Mouse (Mus musculus): Measurements from ENCODE around the gene Psme3. TPM values are rescaled to one million over a fixed set of nuclear protein-coding genes. Genes with fewer than 3 reads are reported as not detected.
"Not testable (repeated sequence)": the region's sequence is repeated elsewhere in the genome, so short reads cannot be mapped to it uniquely, and the experiment has no call there.

The Psme3 gene
- polyA plus RNA-seq, 1 experiment from 2014 or later, result 189 TPM

GRCm38 (mm10) chr11:101324763-101325162 lies 8.8 kb downstream of the Psme3 start, which contains the start of gene Aoc2:
Gene Aoc2, plus strand, starts transcription at chr11:101325063.
- Histone ChIP-seq H3K4me1 (replicated peaks; ENCODE audit: control insufficient read depth, insufficient read depth, low read length) (no peaks in the 10 kb centered on the region), H3K4me2 (ENCODE audit: low read depth, low read length, severe bottlenecking) (no peak within 1 kb of the TSS), H3K36me3 (ENCODE audit: control insufficient read depth, insufficient read depth, low read length) (peaks cover 9% of the 10 kb centered on the region; the same call in 1 of the 2 replicates), H3K27me3 (ENCODE audit: control insufficient read depth, insufficient read depth, low read length) (no peaks in the 10 kb centered on the region), H3K9ac (ENCODE audit: low read length) (no peak within 1 kb of the TSS), H3K27ac (ENCODE audit: low read depth, low read length) (no peak within 1 kb of the TSS), H3K9me3 (ENCODE audit: control insufficient read depth, low read length) (no peaks in the 10 kb centered on the region), H3K4me3 (ENCODE audit: low read depth, low read length) (no peak within 1 kb of the TSS)
- 95% methylated on average over 5 of the region's 5 CpGs for WGBS
- ATAC-seq (replicated peaks; ENCODE audit: low FRiP score), result no peak
- no peak for DNase-seq (ENCODE audit: low spot score)

- not testable (repeated sequence) for H3K27me3 ChIP-seq (ENCODE audit: control insufficient read depth, insufficient read depth, low read length); H3K4me3 ChIP-seq (ENCODE audit: low read depth, low read length); H3K4me1 ChIP-seq (replicated peaks; ENCODE audit: control insufficient read depth, insufficient read depth, low read length); ATAC-seq (replicated peaks; ENCODE audit: low FRiP score); H3K4me2 ChIP-seq (ENCODE audit: low read depth, low read length, severe bottlenecking); H3K36me3 ChIP-seq (ENCODE audit: control insufficient read depth, insufficient read depth, low read length); H3K9me3 ChIP-seq (ENCODE audit: control insufficient read depth, low read length); H3K9ac ChIP-seq (ENCODE audit: low read length); H3K27ac ChIP-seq (ENCODE audit: low read depth, low read length); DNase-seq (ENCODE audit: low spot score)
- 95% methylated on average over 11 of the region's 11 CpGs for WGBS
Observed at GRCm38 (mm10) chr11:101325201-101325600, 9.2 kb downstream of the Psme3 start.

GRCm38 (mm10) chr11:101326147-101326546 lies 10.1 kb downstream of the Psme3 start:
- Histone ChIP-seq H3K4me3 (ENCODE audit: low read depth, low read length) (no peak overlapping the region), H3K27ac (ENCODE audit: low read depth, low read length) (no peak overlapping the region), H3K27me3 (ENCODE audit: control insufficient read depth, insufficient read depth, low read length) (no peaks in the 10 kb centered on the region), H3K4me2 (ENCODE audit: low read depth, low read length, severe bottlenecking) (no peak overlapping the region), H3K9me3 (ENCODE audit: control insufficient read depth, low read length) (no peaks in the 10 kb centered on the region), H3K4me1 (replicated peaks; ENCODE audit: control insufficient read depth, insufficient read depth, low read length) (no peaks in the 10 kb centered on the region), H3K36me3 (ENCODE audit: control insufficient read depth, insufficient read depth, low read length) (peaks cover 3% of the 10 kb centered on the region; the same call in 1 of the 2 replicates), H3K9ac (ENCODE audit: low read length) (no peak overlapping the region)
- 91% methylated on average over 11 of the region's 11 CpGs for WGBS
- ATAC-seq (replicated peaks; ENCODE audit: low FRiP score) (no peak), DNase-seq (ENCODE audit: low spot score) (no peak)

GRCm38 (mm10) chr11:101327311-101327710 lies 11.3 kb downstream of the Psme3 start:
- no peak for ATAC-seq (replicated peaks; ENCODE audit: low FRiP score)
- H3K27ac ChIP-seq (ENCODE audit: low read depth, low read length), result no peak overlapping the region
- no peak for DNase-seq (ENCODE audit: low spot score)
- H3K9ac ChIP-seq (ENCODE audit: low read length), result no peak overlapping the region
- 59% methylated on average over 3 of the region's 3 CpGs for WGBS
- no peaks in the 10 kb centered on the region for H3K9me3 ChIP-seq (ENCODE audit: control insufficient read depth, low read length)
- no peak overlapping the region for H3K4me3 ChIP-seq (ENCODE audit: low read depth, low read length)
- H3K4me2 ChIP-seq (ENCODE audit: low read depth, low read length, severe bottlenecking), result no peak overlapping the region
- peaks cover 3% of the 10 kb centered on the region; the same call in 1 of the 2 replicates for H3K36me3 ChIP-seq (ENCODE audit: control insufficient read depth, insufficient read depth, low read length)
- H3K4me1 ChIP-seq (replicated peaks; ENCODE audit: control insufficient read depth, insufficient read depth, low read length), result no peaks in the 10 kb centered on the region
- no peaks in the 10 kb centered on the region for H3K27me3 ChIP-seq (ENCODE audit: control insufficient read depth, insufficient read depth, low read length)

GRCm38 (mm10) chr11:101328941-101329635 lies 13.1 kb downstream of the Psme3 start:
- 85% methylated on average over 6 of the region's 6 CpGs for WGBS
- no peak for ATAC-seq (replicated peaks; ENCODE audit: low FRiP score)

GRCm38 (mm10) chr11:101330371-101330924 lies 14.4 kb downstream of the Psme3 start, which contains the start of gene Aoc3:
Gene Aoc3, plus strand, starts transcription at chr11:101330605.
- Histone ChIP-seq H3K4me3 (ENCODE audit: low read depth, low read length) (no peak within 1 kb of the TSS), H3K9ac (ENCODE audit: low read length) (no peak within 1 kb of the TSS), H3K9me3 (ENCODE audit: control insufficient read depth, low read length) (no peaks in the 10 kb centered on the region), H3K27ac (ENCODE audit: low read depth, low read length) (no peak within 1 kb of the TSS), H3K36me3 (ENCODE audit: control insufficient read depth, insufficient read depth, low read length) (no peaks in the 10 kb centered on the region), H3K4me2 (ENCODE audit: low read depth, low read length, severe bottlenecking) (no peak within 1 kb of the TSS), H3K27me3 (ENCODE audit: control insufficient read depth, insufficient read depth, low read length) (no peaks in the 10 kb centered on the region), H3K4me1 (replicated peaks; ENCODE audit: control insufficient read depth, insufficient read depth, low read length) (0 out of 2 replicates have a peak, but pooled peaks cover 2% of the 10 kb centered on the region)
- ATAC-seq (replicated peaks; ENCODE audit: low FRiP score) (no peak), DNase-seq (ENCODE audit: low spot score) (no peak)
- WGBS, result 77% methylated on average over 7 of the region's 7 CpGs

More at GRCm38 (mm10) chr11:101328941-101329635, 13.1 kb downstream of the Psme3 start:
- Histone ChIP-seq H3K27me3 (ENCODE audit: control insufficient read depth, insufficient read depth, low read length) (no peaks in the 10 kb centered on the region), H3K4me2 (ENCODE audit: low read depth, low read length, severe bottlenecking) (no peak overlapping the region), H3K27ac (ENCODE audit: low read depth, low read length) (no peak overlapping the region), H3K9ac (ENCODE audit: low read length) (no peak overlapping the region), H3K36me3 (ENCODE audit: control insufficient read depth, insufficient read depth, low read length) (peaks cover 3% of the 10 kb centered on the region; the same call in 1 of the 2 replicates), H3K9me3 (ENCODE audit: control insufficient read depth, low read length) (no peaks in the 10 kb centered on the region), H3K4me3 (ENCODE audit: low read depth, low read length) (no peak overlapping the region), H3K4me1 (replicated peaks; ENCODE audit: control insufficient read depth, insufficient read depth, low read length) (no peaks in the 10 kb centered on the region)
- no peak for DNase-seq (ENCODE audit: low spot score)

GRCm38 (mm10) chr11:101330961-101331360 lies 14.9 kb downstream of the Psme3 start:
- 87% methylated on average over 6 of the region's 6 CpGs for WGBS
- H3K27ac ChIP-seq (ENCODE audit: low read depth, low read length); DNase-seq (ENCODE audit: low spot score): not testable (repeated sequence)

GRCm38 (mm10) chr11:101332537-101332936 lies 16.5 kb downstream of the Psme3 start:
- Histone ChIP-seq H3K9me3 (ENCODE audit: control insufficient read depth, low read length) (no peaks in the 10 kb centered on the region), H3K36me3 (ENCODE audit: control insufficient read depth, insufficient read depth, low read length) (no peaks in the 10 kb centered on the region), H3K27ac (ENCODE audit: low read depth, low read length) (no peak overlapping the region), H3K9ac (ENCODE audit: low read length) (no peak overlapping the region), H3K4me2 (ENCODE audit: low read depth, low read length, severe bottlenecking) (no peak overlapping the region), H3K4me3 (ENCODE audit: low read depth, low read length) (no peak overlapping the region), H3K27me3 (ENCODE audit: control insufficient read depth, insufficient read depth, low read length) (no peaks in the 10 kb centered on the region), H3K4me1 (replicated peaks; ENCODE audit: control insufficient read depth, insufficient read depth, low read length) (peaks cover 2% of the 10 kb centered on the region; the same call in 1 of the 2 replicates)
- no peak for ATAC-seq (replicated peaks; ENCODE audit: low FRiP score)
- no peak for DNase-seq (ENCODE audit: low spot score)
- WGBS, result 94% methylated on average over 3 of the region's 3 CpGs

More at GRCm38 (mm10) chr11:101330961-101331360, 14.9 kb downstream of the Psme3 start:
- H3K36me3 ChIP-seq (ENCODE audit: control insufficient read depth, insufficient read depth, low read length); H3K27me3 ChIP-seq (ENCODE audit: control insufficient read depth, insufficient read depth, low read length); H3K9me3 ChIP-seq (ENCODE audit: control insufficient read depth, low read length); H3K4me3 ChIP-seq (ENCODE audit: low read depth, low read length); ATAC-seq (replicated peaks; ENCODE audit: low FRiP score); H3K4me1 ChIP-seq (replicated peaks; ENCODE audit: control insufficient read depth, insufficient read depth, low read length); H3K4me2 ChIP-seq (ENCODE audit: low read depth, low read length, severe bottlenecking); H3K9ac ChIP-seq (ENCODE audit: low read length): not testable (repeated sequence)
